Mouse (Mus musculus) frontal cortex, postnatal 25 days (tissue): ENCODE data around the gene Krt33b.

Experiments
- DNase-seq, 2 experiments: peaks; one replicate each; pipeline ENCODE4 v3.0.0; 2022; ENCODE audit warnings: low spot score in 2 of 2

Krt33b gene

GRCm38 (mm10) chr11:99993620-99994383 lies 35.9 kb downstream of the Krt33b start, which contains the start of gene Krtap17-1:
Gene Krtap17-1 (minus strand): TSS chr11:99993994.
- no peak for DNase-seq

- no peak for DNase-seq
These were observed 39.1 kb downstream of the Krt33b start for GRCm38 (mm10) chr11:99990571-99990970.

DNA sequence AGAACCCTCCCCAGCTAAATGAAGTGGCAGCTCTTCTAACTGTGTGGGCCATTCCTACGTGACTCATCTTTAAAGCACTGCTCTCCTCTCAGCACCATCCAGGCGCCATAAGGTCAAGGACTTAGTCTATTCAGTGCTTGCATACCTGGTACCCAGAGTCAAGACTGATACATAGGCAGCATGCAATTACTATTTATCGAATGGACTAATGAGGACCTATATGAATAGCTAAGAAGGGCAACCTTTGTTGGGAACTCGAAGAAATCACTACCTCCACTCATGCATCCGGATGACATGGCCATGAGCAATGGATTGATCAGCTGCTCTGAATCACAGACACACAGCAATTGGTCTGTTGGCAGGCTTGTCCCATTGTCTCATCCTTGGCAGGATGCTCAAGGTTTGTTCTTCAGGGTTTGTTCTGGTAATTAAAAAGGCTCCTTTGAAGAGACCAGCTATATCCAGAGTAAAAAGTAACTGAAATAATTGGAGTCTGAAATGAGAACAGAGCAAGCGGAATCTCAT lies 39.7 kb downstream of the Krt33b start:
- DNase-seq: no peak

DNA sequence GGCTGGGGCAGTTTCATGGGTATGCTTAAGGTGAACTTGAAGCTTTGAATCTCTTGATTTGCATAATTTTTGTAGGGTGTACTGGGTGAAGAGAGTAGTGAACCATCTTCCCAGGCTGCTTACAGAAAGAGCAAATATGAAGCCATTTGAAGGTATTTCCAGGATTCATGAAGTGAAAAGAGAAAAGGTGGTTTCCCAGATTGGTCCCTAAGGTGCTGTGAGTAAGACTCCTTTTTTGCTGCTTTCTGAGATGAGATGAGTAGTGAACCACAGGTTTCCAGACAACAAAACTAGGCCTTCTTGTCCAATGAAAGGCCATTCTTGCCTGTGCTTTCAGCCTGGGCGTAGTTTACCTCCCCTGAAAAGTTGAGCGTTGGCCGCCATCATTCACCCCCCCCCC lies 41.1 kb downstream of the Krt33b start:
- DNase-seq: no peak

DNA sequence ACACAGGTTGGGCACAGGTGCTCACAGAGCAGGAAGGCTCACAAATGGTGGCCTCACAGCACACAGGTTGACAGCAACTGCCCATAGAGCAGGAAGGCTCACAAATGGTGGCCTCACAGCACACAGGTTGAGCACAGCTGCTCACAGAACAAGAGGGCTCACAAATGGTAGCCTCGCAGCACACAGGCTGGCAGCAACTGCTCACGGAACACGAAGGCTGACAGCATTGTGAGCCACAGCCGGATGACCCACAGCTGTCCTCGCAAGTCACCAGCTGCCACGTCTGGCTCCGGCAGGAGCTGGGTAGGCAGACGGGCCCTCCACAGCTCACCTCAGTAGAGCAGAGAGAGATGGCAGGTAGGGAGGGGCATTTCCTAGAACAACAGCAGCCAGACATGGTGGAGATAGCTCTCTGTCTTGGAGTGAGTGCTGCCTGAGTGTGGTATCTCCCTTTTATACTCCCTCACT lies 43.5 kb downstream of the Krt33b start, which contains the start of gene Krtap16-1:
Krtap16-1 (minus strand) TSS at position 418 of the 468 bp plus-strand sequence.
- no peak for DNase-seq

GRCm38 (mm10) chr11:99985291-99986092 lies 44.2 kb downstream of the Krt33b start:
- DNase-seq: peak in 1 of 2 experiments; percentile 19

GRCm38 (mm10) chr11:99983442-99983841 lies 46.2 kb downstream of the Krt33b start:
- DNase-seq: no peak

DNA sequence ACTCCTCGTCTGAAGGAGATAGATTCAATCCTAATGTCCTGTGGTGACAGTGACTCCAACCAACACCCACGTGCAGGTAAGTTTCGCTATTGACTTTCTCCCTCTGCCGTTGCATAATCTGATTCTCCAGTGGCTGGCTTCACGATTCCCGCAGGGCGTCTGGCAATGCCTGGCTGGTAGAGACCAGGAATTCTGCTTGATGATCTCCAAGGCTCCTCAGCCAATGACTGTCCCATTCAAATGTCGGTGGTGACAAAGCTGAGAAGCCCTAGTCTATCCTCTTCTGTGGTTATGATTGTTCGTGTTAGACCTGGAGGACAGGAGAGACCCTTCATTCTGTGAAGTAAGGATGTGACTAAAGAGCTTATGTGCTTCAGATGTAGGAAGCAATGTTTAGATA lies 46.9 kb downstream of the Krt33b start:
- no peak for DNase-seq

GRCm38 (mm10) chr11:99978953-99979352 lies 50.7 kb downstream of the Krt33b start, which contains the start of gene Krtap29-1:
Gene Krtap29-1 (minus strand): TSS chr11:99979053.
- no peak for DNase-seq
